23 mouse cellular contexts compared by ENCODE assay signal in the genomic region with DNA sequence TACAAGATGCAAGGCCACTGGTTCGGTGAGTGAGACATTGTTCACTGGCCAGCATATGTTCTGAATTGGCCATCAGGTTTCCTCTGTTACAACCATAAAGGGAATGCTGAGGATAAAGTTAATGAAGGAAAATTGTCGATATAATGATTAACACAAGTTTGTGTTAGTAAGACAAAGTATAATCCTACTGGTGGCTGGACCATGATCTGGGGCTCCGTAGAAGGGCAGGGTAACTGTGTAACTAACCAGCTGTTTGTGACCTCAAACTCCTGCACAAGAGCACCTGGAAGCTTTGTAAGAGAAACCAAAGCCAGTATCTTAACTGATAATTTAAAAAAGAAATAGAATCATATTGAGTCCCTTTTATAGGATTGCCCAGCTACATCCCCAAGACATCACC. TPM values are rescaled to one million over a fixed set of nuclear protein-coding genes. Genes with fewer than 3 reads are reported as not detected.
A peak's percentile ranks its signal among the peaks of the same experiment; 100 is the strongest.
DNase-seq lines count a peak whose midpoint lies in the region; ATAC-seq lines count a peak whose summit lies in the region.
"Had no signal": no experiment of that assay in that cellular context is flagged by ENCODE, and none has a peak within 500 bp of the region (broad histone marks: within the 10 kb centered on the region; RNA-seq: fewer than 3 reads in every experiment).

No protein-coding gene starts in this region.

- no peak overlapping the region for H3K27ac ChIP-seq in liver, embryonic 16.5 days (ENCODE audit: low read length)
- H3K27ac ChIP-seq in liver, embryonic 12.5 days, result no peak overlapping the region
- H3K27ac ChIP-seq in intestine, embryonic 15.5 days, result no peak overlapping the region
- H3K27ac ChIP-seq in kidney, embryonic 14.5 days (ENCODE audit: low read depth, low read length), result no peak overlapping the region
- H3K27ac ChIP-seq: forebrain, embryonic 10.5 days; hindbrain, embryonic 10.5 days; liver, embryonic 14.5 days had no signal

- no peak overlapping the region for H3K4me2 ChIP-seq in liver, embryonic 16.5 days (ENCODE audit: low read depth, low read length)
- no peak overlapping the region for H3K4me2 ChIP-seq in liver, embryonic 12.5 days
- H3K4me2 ChIP-seq in intestine, embryonic 15.5 days (replicated peaks), result no peak overlapping the region
- H3K4me2 ChIP-seq in kidney, embryonic 14.5 days (replicated peaks; ENCODE audit: low read depth, low read length), result no peak overlapping the region
- H3K4me2 ChIP-seq: heart, embryonic 12.5 days; midbrain, embryonic 11.5 days had no signal

- H3K9me3 ChIP-seq in liver, embryonic 16.5 days (replicated peaks; ENCODE audit: control insufficient read depth, low read length), result no peaks in the 10 kb centered on the region
- no peaks in the 10 kb centered on the region for H3K9me3 ChIP-seq in liver, embryonic 12.5 days (replicated peaks)
- no peaks in the 10 kb centered on the region for H3K9me3 ChIP-seq in intestine, embryonic 15.5 days
- no peaks in the 10 kb centered on the region for H3K9me3 ChIP-seq in kidney, embryonic 14.5 days (ENCODE audit: control insufficient read depth, low read length)
- H3K9me3 ChIP-seq: forebrain, embryonic 10.5 days; heart, embryonic 12.5 days; hindbrain, embryonic 10.5 days had no signal

- H3K9ac ChIP-seq in liver, embryonic 16.5 days (ENCODE audit: low read depth, low read length), result no peak overlapping the region
- no peak overlapping the region for H3K9ac ChIP-seq in liver, embryonic 12.5 days
- no peak overlapping the region for H3K9ac ChIP-seq in intestine, embryonic 15.5 days
- H3K9ac ChIP-seq in kidney, embryonic 14.5 days (ENCODE audit: low read depth, low read length), result no peak overlapping the region
- H3K9ac ChIP-seq: forebrain, postnatal 0 days; heart, embryonic 12.5 days; liver, embryonic 14.5 days had no signal

- WGBS in liver, embryonic 16.5 days (ENCODE audit: insufficient replicate concordance), result 65% methylated on average over 3 of the region's 3 CpGs
- 71% methylated on average over 3 of the region's 3 CpGs for WGBS in liver, embryonic 12.5 days (ENCODE audit: insufficient replicate concordance)
- 64% methylated on average over 3 of the region's 3 CpGs for WGBS in intestine, embryonic 15.5 days
- 80% methylated on average over 3 of the region's 3 CpGs for WGBS in kidney, embryonic 14.5 days

- H3K36me3 ChIP-seq in liver, embryonic 16.5 days (ENCODE audit: control insufficient read depth, insufficient read depth), result no peaks in the 10 kb centered on the region
- no peaks in the 10 kb centered on the region for H3K36me3 ChIP-seq in liver, embryonic 12.5 days
- H3K36me3 ChIP-seq in intestine, embryonic 15.5 days, result no peaks in the 10 kb centered on the region
- H3K36me3 ChIP-seq in kidney, embryonic 14.5 days (ENCODE audit: control insufficient read depth, insufficient read depth, low read length), result no peaks in the 10 kb centered on the region
- H3K36me3 ChIP-seq: forebrain, embryonic 10.5 days; heart, embryonic 12.5 days; hindbrain, embryonic 10.5 days had no signal

- peaks cover 5% of the 10 kb centered on the region for H3K4me1 ChIP-seq in liver, embryonic 16.5 days (ENCODE audit: control insufficient read depth, low read depth, low read length)
- no peaks in the 10 kb centered on the region for H3K4me1 ChIP-seq in liver, embryonic 12.5 days
- H3K4me1 ChIP-seq in intestine, embryonic 15.5 days (replicated peaks), result no peaks in the 10 kb centered on the region
- H3K4me1 ChIP-seq in kidney, embryonic 14.5 days (ENCODE audit: control insufficient read depth, insufficient read depth, low read length), result no peaks in the 10 kb centered on the region
- H3K4me1 ChIP-seq: heart, embryonic 12.5 days; hindbrain, embryonic 10.5 days had no signal

- ATAC-seq in liver, embryonic 16.5 days (ENCODE audit: low read depth), result peak; percentile 56; the same call in 1 of the 2 replicates
- ATAC-seq in liver, embryonic 12.5 days, result no peak
- ATAC-seq in intestine, embryonic 15.5 days, result peak; percentile 39
- ATAC-seq in kidney, embryonic 14.5 days (ENCODE audit: low FRiP score, low TSS enrichment), result peak; percentile 16; the same call in 1 of the 2 replicates
- ATAC-seq: CD4-positive, CD25-positive, alpha-beta regulatory T cell, adult 4 months; forebrain, postnatal 0 days; hindbrain, embryonic 16.5 days had no signal

- peak; percentile 52 to 83 for DNase-seq in kidney, postnatal 25 days
- DNase-seq in thymus, adult 18-20 months, result no peak
- no peak for DNase-seq in lung, postnatal 10 days
- DNase-seq in lung, postnatal 36 days, result no peak
- DNase-seq: cerebellum, adult 11 months; cerebellum, adult 9-11 months; forebrain, postnatal 0 days; gastrocnemius, postnatal 25 days; heart, adult 18-20 months; heart, postnatal 10 days; right cerebral cortex, postnatal 14 days; spleen, adult 18-20 months had no signal

- H3K4me3 ChIP-seq in liver, embryonic 16.5 days (ENCODE audit: low read depth, low read length), result no peak overlapping the region
- H3K4me3 ChIP-seq in liver, embryonic 12.5 days, result no peak overlapping the region
- no peak overlapping the region for H3K4me3 ChIP-seq in intestine, embryonic 15.5 days (replicated peaks)
- H3K4me3 ChIP-seq in kidney, embryonic 14.5 days (ENCODE audit: low read length), result no peak overlapping the region
- H3K4me3 ChIP-seq: forebrain, embryonic 10.5 days; heart, embryonic 12.5 days; hindbrain, embryonic 10.5 days had no signal

- no peaks in the 10 kb centered on the region; the same call in 1 of the 2 replicates for H3K27me3 ChIP-seq in liver, embryonic 16.5 days (ENCODE audit: control insufficient read depth, insufficient read depth, low read depth, low read length)
- no peaks in the 10 kb centered on the region for H3K27me3 ChIP-seq in liver, embryonic 12.5 days (replicated peaks)
- H3K27me3 ChIP-seq in intestine, embryonic 15.5 days (replicated peaks), result no peaks in the 10 kb centered on the region
- H3K27me3 ChIP-seq in kidney, embryonic 14.5 days (ENCODE audit: control insufficient read depth, insufficient read depth, low read length), result no peaks in the 10 kb centered on the region
- H3K27me3 ChIP-seq: heart, embryonic 12.5 days had no signal

RNA-seq across cellular contexts. Expression of gene 2610301B20Rik, which starts 55.4 kb away (rescaled TPM):
- polyA plus RNA-seq in liver, embryonic 16.5 days (2015; fragmentation: Nextera tagmentation; extraction: Ambion mirVana), result 7.9 and 8.3 TPM in 2 replicates
- 15.0 and 15.8 TPM in 2 replicates for polyA plus RNA-seq in liver, embryonic 12.5 days (2016; fragmentation: Nextera tagmentation; extraction: Ambion mirVana)
- 21.4 TPM in 2 replicates for polyA plus RNA-seq in intestine, embryonic 15.5 days (2015; fragmentation: Nextera tagmentation; extraction: Ambion mirVana)
- 29.9 and 30.1 TPM in 2 replicates for polyA plus RNA-seq in kidney, embryonic 14.5 days (2014; fragmentation: Nextera tagmentation; extraction: Ambion mirVana)

Comparison
In these comparisons a context has a peak if more than half of its experiments do, and no peak if none do; other contexts are left out.
1. DNase-seq: peak in kidney, postnatal 25 days (2 of 2); none in thymus, adult 18-20 months (0 of 2), lung, postnatal 10 days (single experiment) and lung, postnatal 36 days (single experiment).